Mouse (Mus musculus): ENCODE data around the gene Slc34a3. TPM values are rescaled to one million over a fixed set of nuclear protein-coding genes. Genes with fewer than 3 reads are reported as not detected.

The Slc34a3 gene
- polyA plus RNA-seq, 1 experiment from 2014 or later, result not detected

GRCm38 (mm10) chr2:25265897-25266656 lies 31.9 kb upstream of the Slc34a3 start:
- peaks cover 16% of the 10 kb centered on the region for H3K27me3 ChIP-seq (replicated peaks; ENCODE audit: control insufficient read depth, insufficient read depth, low read length)
- DNase-seq (ENCODE audit: low spot score) (no peak), ATAC-seq (ENCODE audit: low read depth) (no peak)
- 61% methylated on average over 6 of the region's 6 CpGs for WGBS
- no peak overlapping the region for H3K4me3 ChIP-seq (ENCODE audit: low read depth, low read length)
- no peak overlapping the region; the same call in 1 of the 2 replicates for H3K4me2 ChIP-seq (ENCODE audit: low read depth, low read length)
- H3K36me3 ChIP-seq (ENCODE audit: control insufficient read depth, insufficient read depth, low read length), result peaks cover 26% of the 10 kb centered on the region
- H3K27ac ChIP-seq (replicated peaks; ENCODE audit: low read depth, low read length), result no peak overlapping the region; the same call in 1 of the 2 replicates
- H3K9me3 ChIP-seq (ENCODE audit: control insufficient read depth, low read length), result no peaks in the 10 kb centered on the region
- peak overlapping the region; percentile 5; the same call in 1 of the 2 replicates for H3K9ac ChIP-seq (ENCODE audit: low read depth, low read length)
- peaks cover 24% of the 10 kb centered on the region for H3K4me1 ChIP-seq (ENCODE audit: control insufficient read depth, insufficient read depth, low read length)

GRCm38 (mm10) chr2:25264851-25265250 lies 30.7 kb upstream of the Slc34a3 start:
- H3K27ac ChIP-seq (replicated peaks; ENCODE audit: low read depth, low read length), result no peak overlapping the region
- H3K4me2 ChIP-seq (ENCODE audit: low read depth, low read length), result 0 out of 2 replicates have a peak overlapping the region, but pooled peaks have one; percentile 20
- DNase-seq (ENCODE audit: low spot score) (no peak), ATAC-seq (ENCODE audit: low read depth) (no peak)
- no peak overlapping the region for H3K9ac ChIP-seq (ENCODE audit: low read depth, low read length)
- peaks cover 21% of the 10 kb centered on the region for H3K4me1 ChIP-seq (ENCODE audit: control insufficient read depth, insufficient read depth, low read length)
- WGBS, result 56% methylated on average over 3 of the region's 3 CpGs
- H3K9me3 ChIP-seq (ENCODE audit: control insufficient read depth, low read length), result no peaks in the 10 kb centered on the region
- H3K27me3 ChIP-seq (replicated peaks; ENCODE audit: control insufficient read depth, insufficient read depth, low read length), result peaks cover 16% of the 10 kb centered on the region
- no peak overlapping the region for H3K4me3 ChIP-seq (ENCODE audit: low read depth, low read length)
- peaks cover 15% of the 10 kb centered on the region for H3K36me3 ChIP-seq (ENCODE audit: control insufficient read depth, insufficient read depth, low read length)

- H3K27me3 ChIP-seq (replicated peaks; ENCODE audit: control insufficient read depth, insufficient read depth, low read length), result peaks cover 16% of the 10 kb centered on the region
- no peak overlapping the region for H3K4me3 ChIP-seq (ENCODE audit: low read depth, low read length)
- peaks cover 9% of the 10 kb centered on the region; the same call in 1 of the 2 replicates for H3K36me3 ChIP-seq (ENCODE audit: control insufficient read depth, insufficient read depth, low read length)
- 0 out of 2 replicates have a peak overlapping the region, but pooled peaks have one; percentile 2 for H3K9ac ChIP-seq (ENCODE audit: low read depth, low read length)
- H3K4me2 ChIP-seq (ENCODE audit: low read depth, low read length), result peak overlapping the region; percentile 98; the same call in 1 of the 2 replicates
- ATAC-seq (ENCODE audit: low read depth), result no peak
- 68% methylated on average over 5 of the region's 5 CpGs for WGBS
- H3K9me3 ChIP-seq (ENCODE audit: control insufficient read depth, low read length), result no peaks in the 10 kb centered on the region
- no peak for DNase-seq (ENCODE audit: low spot score)
- peaks cover 21% of the 10 kb centered on the region for H3K4me1 ChIP-seq (ENCODE audit: control insufficient read depth, insufficient read depth, low read length)
- no peak overlapping the region for H3K27ac ChIP-seq (replicated peaks; ENCODE audit: low read depth, low read length)
These were observed 30.1 kb upstream of the Slc34a3 start for GRCm38 (mm10) chr2:25264286-25264660.

- H3K4me2 ChIP-seq (ENCODE audit: low read depth, low read length), result peak overlapping the region; percentile 98
- no peak overlapping the region for H3K27ac ChIP-seq (replicated peaks; ENCODE audit: low read depth, low read length)
- H3K36me3 ChIP-seq (ENCODE audit: control insufficient read depth, insufficient read depth, low read length), result peaks cover 5% of the 10 kb centered on the region; the same call in 1 of the 2 replicates
- H3K27me3 ChIP-seq (replicated peaks; ENCODE audit: control insufficient read depth, insufficient read depth, low read length), result peaks cover 16% of the 10 kb centered on the region
- H3K9ac ChIP-seq (ENCODE audit: low read depth, low read length), result peak overlapping the region; percentile 69
- no peak for ATAC-seq (ENCODE audit: low read depth)
- peaks cover 21% of the 10 kb centered on the region for H3K4me1 ChIP-seq (ENCODE audit: control insufficient read depth, insufficient read depth, low read length)
- no peaks in the 10 kb centered on the region for H3K9me3 ChIP-seq (ENCODE audit: control insufficient read depth, low read length)
- peak overlapping the region; percentile 75 for H3K4me3 ChIP-seq (ENCODE audit: low read depth, low read length)
- no peak for DNase-seq (ENCODE audit: low spot score)
- WGBS, result 23% methylated on average over 12 of the region's 12 CpGs
These were observed 29.6 kb upstream of the Slc34a3 start for GRCm38 (mm10) chr2:25263623-25264285.

- Histone ChIP-seq H3K27ac (replicated peaks; ENCODE audit: low read depth, low read length) (no peak overlapping the region; the same call in 1 of the 2 replicates), H3K4me3 (ENCODE audit: low read depth, low read length) (peak overlapping the region; percentile 75), H3K36me3 (ENCODE audit: control insufficient read depth, insufficient read depth, low read length) (no peaks in the 10 kb centered on the region), H3K27me3 (replicated peaks; ENCODE audit: control insufficient read depth, insufficient read depth, low read length) (peaks cover 16% of the 10 kb centered on the region), H3K9me3 (ENCODE audit: control insufficient read depth, low read length) (no peaks in the 10 kb centered on the region), H3K4me2 (ENCODE audit: low read depth, low read length) (peak overlapping the region; percentile 98), H3K4me1 (ENCODE audit: control insufficient read depth, insufficient read depth, low read length) (peaks cover 21% of the 10 kb centered on the region), H3K9ac (ENCODE audit: low read depth, low read length) (peak overlapping the region; percentile 69)
- ATAC-seq (ENCODE audit: low read depth) (peak; percentile 1), DNase-seq (ENCODE audit: low spot score) (no peak)
- 0% methylated on average over 37 of the region's 82 CpGs for WGBS
These were observed 28.8 kb upstream of the Slc34a3 start for GRCm38 (mm10) chr2:25262795-25263622.

GRCm38 (mm10) chr2:25262291-25262767 lies 28.2 kb upstream of the Slc34a3 start, which contains the start of gene Tprn:
Gene Tprn (plus strand): TSS chr2:25262618.
- 1% methylated on average over 9 of the region's 39 CpGs for WGBS

GRCm38 (mm10) chr2:25261870-25262269 lies 27.7 kb upstream of the Slc34a3 start:
- Histone ChIP-seq H3K4me1 (ENCODE audit: control insufficient read depth, insufficient read depth, low read length) (peaks cover 21% of the 10 kb centered on the region), H3K4me3 (ENCODE audit: low read depth, low read length) (peak overlapping the region; percentile 75), H3K27me3 (replicated peaks; ENCODE audit: control insufficient read depth, insufficient read depth, low read length) (peaks cover 16% of the 10 kb centered on the region), H3K36me3 (ENCODE audit: control insufficient read depth, insufficient read depth, low read length) (no peaks in the 10 kb centered on the region), H3K9ac (ENCODE audit: low read depth, low read length) (peak overlapping the region; percentile 69), H3K4me2 (ENCODE audit: low read depth, low read length) (peak overlapping the region; percentile 98), H3K9me3 (ENCODE audit: control insufficient read depth, low read length) (no peaks in the 10 kb centered on the region), H3K27ac (replicated peaks; ENCODE audit: low read depth, low read length) (no peak overlapping the region; the same call in 1 of the 2 replicates)
- no peak for DNase-seq (ENCODE audit: low spot score)
- 43% methylated on average over 12 of the region's 12 CpGs for WGBS
- no peak; the same call in 1 of the 2 replicates for ATAC-seq (ENCODE audit: low read depth)

More at GRCm38 (mm10) chr2:25262291-25262767, 28.2 kb upstream of the Slc34a3 start, which contains the start of gene Tprn:
- ATAC-seq (ENCODE audit: low read depth), result peak; percentile 99
- Histone ChIP-seq H3K36me3 (ENCODE audit: control insufficient read depth, insufficient read depth, low read length) (no peaks in the 10 kb centered on the region), H3K4me2 (ENCODE audit: low read depth, low read length) (peak within 1 kb of the TSS; percentile 98), H3K9me3 (ENCODE audit: control insufficient read depth, low read length) (no peaks in the 10 kb centered on the region), H3K4me1 (ENCODE audit: control insufficient read depth, insufficient read depth, low read length) (peaks cover 21% of the 10 kb centered on the region), H3K27ac (replicated peaks; ENCODE audit: low read depth, low read length) (no peak within 1 kb of the TSS; the same call in 1 of the 2 replicates), H3K4me3 (ENCODE audit: low read depth, low read length) (peak within 1 kb of the TSS; percentile 75), H3K9ac (ENCODE audit: low read depth, low read length) (peak within 1 kb of the TSS; percentile 69), H3K27me3 (replicated peaks; ENCODE audit: control insufficient read depth, insufficient read depth, low read length) (peaks cover 16% of the 10 kb centered on the region)
- DNase-seq (ENCODE audit: low spot score), result peak; percentile 99

- Histone ChIP-seq H3K9ac (ENCODE audit: low read depth, low read length) (no peak overlapping the region), H3K4me1 (ENCODE audit: control insufficient read depth, insufficient read depth, low read length) (peaks cover 22% of the 10 kb centered on the region), H3K27me3 (replicated peaks; ENCODE audit: control insufficient read depth, insufficient read depth, low read length) (peaks cover 11% of the 10 kb centered on the region), H3K9me3 (ENCODE audit: control insufficient read depth, low read length) (no peaks in the 10 kb centered on the region), H3K4me3 (ENCODE audit: low read depth, low read length) (no peak overlapping the region), H3K27ac (replicated peaks; ENCODE audit: low read depth, low read length) (no peak overlapping the region), H3K36me3 (ENCODE audit: control insufficient read depth, insufficient read depth, low read length) (no peaks in the 10 kb centered on the region), H3K4me2 (ENCODE audit: low read depth, low read length) (no peak overlapping the region)
- no peak for ATAC-seq (ENCODE audit: low read depth)
- WGBS, result 51% methylated on average over 2 of the region's 2 CpGs
- DNase-seq (ENCODE audit: low spot score), result no peak
These were observed 24.7 kb upstream of the Slc34a3 start for GRCm38 (mm10) chr2:25258887-25259286.

All from embryonic facial prominence, embryonic 14.5 days (tissue).